Mouse (Mus musculus): Measurements from ENCODE around the gene Fgf22. TPM values are rescaled to one million over a fixed set of nuclear protein-coding genes. Genes with fewer than 3 reads are reported as not detected.

The Fgf22 gene
- polyA plus RNA-seq (2012; rRNA removed) = 1.0 and 1.1 TPM in 2 replicates

GRCm38 (mm10) chr10:79754856-79755516, at the start of gene Fgf22:
Gene Fgf22, plus strand, starts transcription at chr10:79755076.

DNA sequence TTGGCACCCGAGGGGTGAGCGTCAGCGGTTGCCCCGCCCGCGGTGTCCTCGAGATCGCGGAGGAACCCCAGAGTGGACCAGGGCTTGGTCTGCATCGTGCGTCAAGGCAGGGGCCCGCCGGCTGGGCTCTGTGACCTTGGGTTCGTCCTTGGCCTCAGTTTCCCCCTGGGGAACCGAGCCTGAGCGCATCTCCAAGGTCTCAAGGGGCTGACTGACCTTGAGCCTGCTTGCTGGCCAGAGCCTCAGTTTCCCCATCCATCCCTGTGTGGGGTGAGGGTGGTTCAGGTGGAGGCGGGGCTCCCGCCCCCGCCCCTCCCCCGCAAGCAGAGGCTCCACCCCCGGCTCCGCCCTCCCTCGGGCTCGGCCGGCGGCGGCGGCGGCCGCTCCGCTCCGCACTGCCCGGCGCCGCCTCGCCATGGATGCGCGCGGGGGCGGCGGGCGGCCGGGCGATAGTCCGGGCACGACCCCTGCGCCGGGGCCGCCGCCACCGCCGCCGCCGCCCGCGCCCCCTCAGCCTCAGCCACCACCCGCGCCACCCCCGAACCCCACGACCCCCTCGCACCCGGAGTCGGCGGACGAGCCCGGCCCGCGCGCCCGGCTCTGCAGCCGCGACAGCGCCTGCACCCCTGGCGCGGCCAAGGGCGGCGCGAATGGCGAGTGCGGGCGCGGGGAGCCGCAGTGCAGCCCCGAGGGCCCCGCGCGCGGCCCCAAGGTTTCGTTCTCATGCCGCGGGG, 38.5 kb upstream of the Fgf22 start, which contains the start of gene Hcn2:
TSS of gene Hcn2 (plus strand) at position 381 of the 734 bp plus-strand sequence.

GRCm38 (mm10) chr10:79745898-79746773, 8.7 kb upstream of the Fgf22 start, which contains the start of gene Polrmt:
Gene Polrmt, minus strand, starts transcription at chr10:79746581.

GRCm38 (mm10) chr10:79766508-79767325, 11.8 kb downstream of the Fgf22 start, which contains the start of gene Rnf126:
Gene Rnf126, minus strand, starts transcription at chr10:79766952.

DNA sequence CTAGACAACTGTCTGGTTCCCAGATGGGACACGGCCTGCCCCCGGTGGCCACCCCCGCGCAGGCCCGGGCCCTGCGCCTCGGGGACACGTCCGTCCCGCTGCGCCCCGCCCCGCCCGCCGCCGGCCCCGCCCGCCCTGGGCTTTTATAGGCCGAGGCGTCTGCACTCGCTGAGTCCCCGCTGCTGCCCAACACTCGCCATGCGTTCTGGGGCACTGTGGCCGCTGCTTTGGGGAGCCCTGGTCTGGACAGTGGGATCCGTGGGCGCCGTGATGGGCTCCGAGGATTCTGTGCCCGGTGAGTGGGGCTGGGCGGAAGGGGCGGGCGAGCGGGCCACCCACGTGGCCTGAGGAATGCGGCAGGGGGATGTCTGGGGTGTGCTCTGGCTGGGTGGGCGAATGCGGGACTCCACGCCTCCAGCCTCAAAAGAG, 22.2 kb downstream of the Fgf22 start, which contains the start of gene Fstl3:
TSS of gene Fstl3 (plus strand) at position 170 of the 429 bp plus-strand sequence.

DNA sequence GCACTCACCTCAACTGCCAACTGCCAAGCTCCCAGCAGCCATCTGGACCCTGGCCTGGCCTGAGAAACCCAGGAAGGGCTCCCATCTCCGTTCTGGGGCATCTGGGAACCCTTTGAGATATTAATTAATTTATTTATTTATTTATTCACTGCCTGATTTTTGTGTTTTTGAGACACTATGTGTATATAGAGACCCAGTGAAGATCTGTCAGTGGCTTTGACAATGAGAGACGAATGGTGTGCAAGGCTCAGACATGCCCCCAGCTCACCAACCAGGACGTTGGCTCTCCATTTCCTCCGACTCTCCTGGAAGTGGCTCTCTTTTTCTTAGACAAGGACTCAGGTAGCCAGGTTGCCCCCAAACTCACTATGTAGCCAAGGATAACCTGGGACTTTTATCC, 36.0 kb downstream of the Fgf22 start, which contains the start of gene Prss57:
TSS of gene Prss57 (minus strand) at position 101 of the 400 bp plus-strand sequence.

GRCm38 (mm10) chr10:79793051-79793737, 38.3 kb downstream of the Fgf22 start, which contains the start of gene Palm:
Gene Palm, plus strand, starts transcription at chr10:79793572.

Other genes starting within 250 kb of the Fgf22 start
- 10.9 and 12.4 TPM in 2 replicates for gene Plpp2, start 221.3 kb upstream of the Fgf22 start, polyA plus RNA-seq (2012; rRNA removed)
- gene Mier2, start 199.9 kb upstream of the Fgf22 start, polyA plus RNA-seq (2012; rRNA removed) = 106 and 121 TPM in 2 replicates
- 0.09 TPM in 1 of 2 replicates, not detected in the other for gene Theg, start 167.7 kb upstream of the Fgf22 start, polyA plus RNA-seq (2012; rRNA removed)
- gene C2cd4c, start 141.1 kb upstream of the Fgf22 start, polyA plus RNA-seq (2012; rRNA removed) = 16.1 and 17.1 TPM in 2 replicates
- gene Shc2, start 117.2 kb upstream of the Fgf22 start, polyA plus RNA-seq (2012; rRNA removed) = 63.2 and 63.8 TPM in 2 replicates
- 0.11 and 0.18 TPM in 2 replicates for gene Odf3l2, start 109.3 kb upstream of the Fgf22 start, polyA plus RNA-seq (2012; rRNA removed)
- 0.33 and 0.56 TPM in 2 replicates for gene Madcam1, start 90.5 kb upstream of the Fgf22 start, polyA plus RNA-seq (2012; rRNA removed)
- 64.1 and 65.6 TPM in 2 replicates for gene Tpgs1, start 85.7 kb upstream of the Fgf22 start, polyA plus RNA-seq (2012; rRNA removed)
- gene Cdc34, start 72.9 kb upstream of the Fgf22 start, polyA plus RNA-seq (2012; rRNA removed) = 85.1 and 93.1 TPM in 2 replicates
- gene Gzmm, start 66.1 kb upstream of the Fgf22 start, polyA plus RNA-seq (2012; rRNA removed) = 2.0 and 2.2 TPM in 2 replicates
- gene Bsg, start 50.6 kb upstream of the Fgf22 start, polyA plus RNA-seq (2012; rRNA removed) = 919 and 923 TPM in 2 replicates
- gene Hcn2, start 38.4 kb upstream of the Fgf22 start, polyA plus RNA-seq (2012; rRNA removed) = 22.0 and 26.6 TPM in 2 replicates
- gene Polrmt, start 8.5 kb upstream of the Fgf22 start, polyA plus RNA-seq (2012; rRNA removed) = 53.8 and 57.3 TPM in 2 replicates
- gene Rnf126, start 11.9 kb downstream of the Fgf22 start, polyA plus RNA-seq (2012; rRNA removed) = 118 and 136 TPM in 2 replicates
- gene Fstl3, start 22.2 kb downstream of the Fgf22 start, polyA plus RNA-seq (2012; rRNA removed) = 3.5 and 4.5 TPM in 2 replicates
- 0.26 and 0.39 TPM in 2 replicates for gene Prss57, start 35.9 kb downstream of the Fgf22 start, polyA plus RNA-seq (2012; rRNA removed)
- gene Palm, start 38.5 kb downstream of the Fgf22 start, polyA plus RNA-seq (2012; rRNA removed) = 177 and 219 TPM in 2 replicates
- gene Misp, start 65.9 kb downstream of the Fgf22 start, polyA plus RNA-seq (2012; rRNA removed) = 0.54 and 0.57 TPM in 2 replicates
- gene Ptbp1, start 99.4 kb downstream of the Fgf22 start, polyA plus RNA-seq (2012; rRNA removed) = 82.1 and 86.6 TPM in 2 replicates
- gene Prtn3, start 119.4 kb downstream of the Fgf22 start, polyA plus RNA-seq (2012; rRNA removed) = 15.8 and 16.7 TPM in 2 replicates
- 680 and 811 TPM in 2 replicates for gene Plppr3, start 119.6 kb downstream of the Fgf22 start, polyA plus RNA-seq (2012; rRNA removed)
- gene Elane, start 131.2 kb downstream of the Fgf22 start, polyA plus RNA-seq (2012; rRNA removed) = not detected in 2 replicates
- gene Cfd, start 135.8 kb downstream of the Fgf22 start, polyA plus RNA-seq (2012; rRNA removed) = 0.34 and 0.37 TPM in 2 replicates
- 53.6 and 60.9 TPM in 2 replicates for gene Med16, start 153.8 kb downstream of the Fgf22 start, polyA plus RNA-seq (2012; rRNA removed)
- not detected in 2 replicates for gene Gm26602, start 155.8 kb downstream of the Fgf22 start, polyA plus RNA-seq (2012; rRNA removed)
- gene Kiss1r, start 161.9 kb downstream of the Fgf22 start, polyA plus RNA-seq (2012; rRNA removed) = 6.1 and 6.5 TPM in 2 replicates
- 172 and 208 TPM in 2 replicates for gene R3hdm4, start 166.1 kb downstream of the Fgf22 start, polyA plus RNA-seq (2012; rRNA removed)
- 4.2 TPM in 2 replicates for gene Arid3a, start 172.0 kb downstream of the Fgf22 start, polyA plus RNA-seq (2012; rRNA removed)
- 67.9 and 76.6 TPM in 2 replicates for gene Wdr18, start 205.1 kb downstream of the Fgf22 start, polyA plus RNA-seq (2012; rRNA removed)
- gene Grin3b, start 215.6 kb downstream of the Fgf22 start, polyA plus RNA-seq (2012; rRNA removed) = 0.40 and 0.45 TPM in 2 replicates
- 200 and 218 TPM in 2 replicates for gene Tmem259, start 229.3 kb downstream of the Fgf22 start, polyA plus RNA-seq (2012; rRNA removed)
- 18.9 and 19.8 TPM in 2 replicates for gene Cnn2, start 233.5 kb downstream of the Fgf22 start, polyA plus RNA-seq (2012; rRNA removed)
- 7.1 and 7.5 TPM in 2 replicates for gene Abca7, start 241.4 kb downstream of the Fgf22 start, polyA plus RNA-seq (2012; rRNA removed)

All from central nervous system, embryonic 18 days (tissue).